Mouse (Mus musculus): ENCODE data around the gene Cars.
A peak's percentile ranks its signal among the peaks of the same experiment; 100 is the strongest.

DNA sequence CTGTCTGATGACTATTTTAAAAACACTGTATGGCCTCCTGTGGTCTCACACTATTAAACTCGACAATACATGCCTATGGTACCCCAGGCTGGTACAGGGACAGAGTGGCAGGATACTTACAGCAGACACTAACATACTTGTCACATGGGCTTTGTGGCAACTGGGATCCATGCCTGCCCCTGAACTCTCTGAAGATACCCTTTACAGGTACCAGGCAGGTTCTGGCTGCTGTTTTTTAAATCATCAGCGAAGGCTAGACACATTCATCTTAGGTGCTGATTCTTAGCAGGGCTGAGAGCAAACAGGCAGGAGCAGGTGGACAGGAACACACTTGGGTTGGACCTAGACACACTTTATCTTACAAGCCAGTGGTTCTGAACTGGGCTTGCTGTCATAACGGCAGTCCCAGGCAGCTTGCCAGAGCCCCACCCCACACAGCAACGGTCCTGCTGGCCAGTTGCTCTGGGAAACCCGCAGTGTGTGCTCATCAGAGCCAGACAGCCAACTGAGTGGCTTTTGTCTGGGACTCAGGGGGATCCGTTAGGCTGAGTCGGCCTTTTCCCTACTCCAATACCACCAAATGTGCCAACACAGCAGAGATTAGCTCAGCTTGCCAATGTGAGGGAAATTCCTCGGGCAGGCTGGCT, 42.8 kb downstream of the Cars start:
- TF ChIP-seq MAZ (IDR thresholded peaks at IDR 0.05; ENCODE audit: low read depth, low read length) (0 out of 2 replicates have a peak, but pooled peaks have one; percentile 17), ZC3H11A (IDR thresholded peaks at IDR 0.05; ENCODE audit: low read depth, low read length) (no peak)
